Mouse (Mus musculus) layer of hippocampus, adult 18-20 months (tissue): Measurements from ENCODE around the gene Spats2. TPM values are rescaled to one million over a fixed set of nuclear protein-coding genes. Genes with fewer than 3 reads are reported as not detected.

Experiments used
- DNase-seq, 2 experiments: peaks; one replicate each; pipeline ENCODE4 v3.0.0; 2022; ENCODE audit warnings: low spot score in 2 of 2
- microRNA-seq, 2 experiments: library from miRNA; unstranded; fragments of <30 nt; microRNA quantifications; one replicate each; pipeline ENCODE4 v1.2.0; 2021
- total RNA-seq, 2 experiments: library from RNA; stranded (reverse); gene quantifications; 2 replicates each; pipeline ENCODE4 v1.2.3; 2021

Spats2 gene
- total RNA-seq, 2 experiments from 2014 or later: 30.1 to 31.4 TPM

GRCm38 (mm10) chr15:99255241-99255749 is 129.6 kb downstream of the Spats2 start:
- DNase-seq: no peak

- no peak for DNase-seq
Measured at GRCm38 (mm10) chr15:99259167-99259729, 133.5 kb downstream of the Spats2 start.

DNA sequence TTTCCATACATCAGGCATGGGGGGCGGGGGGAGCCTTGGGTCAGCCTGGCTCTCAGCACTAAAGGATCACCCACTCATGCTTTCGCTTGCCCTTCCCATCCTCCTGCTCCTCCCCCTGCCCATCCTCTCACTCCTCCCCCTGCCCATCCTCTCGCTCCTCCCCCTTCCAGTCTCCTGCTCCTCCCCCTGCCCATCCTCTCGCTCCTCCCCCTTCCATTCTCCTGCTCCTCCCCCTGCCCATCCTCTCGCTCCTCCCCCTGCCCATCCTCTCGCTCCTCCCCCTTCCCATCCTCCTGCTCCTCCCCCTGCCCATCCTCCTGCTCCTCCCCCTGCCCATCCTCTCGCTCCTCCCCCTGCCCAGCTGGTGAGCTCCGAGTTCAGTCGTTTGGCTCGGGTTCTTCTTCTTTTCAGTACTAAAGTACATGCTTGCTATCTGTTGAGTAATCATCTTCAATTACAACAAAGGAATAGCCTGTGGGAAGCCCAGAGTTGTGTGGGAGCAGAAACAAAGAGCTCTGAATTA is 134.1 kb downstream of the Spats2 start:
- peak; percentile 43 to 64 for DNase-seq

DNA sequence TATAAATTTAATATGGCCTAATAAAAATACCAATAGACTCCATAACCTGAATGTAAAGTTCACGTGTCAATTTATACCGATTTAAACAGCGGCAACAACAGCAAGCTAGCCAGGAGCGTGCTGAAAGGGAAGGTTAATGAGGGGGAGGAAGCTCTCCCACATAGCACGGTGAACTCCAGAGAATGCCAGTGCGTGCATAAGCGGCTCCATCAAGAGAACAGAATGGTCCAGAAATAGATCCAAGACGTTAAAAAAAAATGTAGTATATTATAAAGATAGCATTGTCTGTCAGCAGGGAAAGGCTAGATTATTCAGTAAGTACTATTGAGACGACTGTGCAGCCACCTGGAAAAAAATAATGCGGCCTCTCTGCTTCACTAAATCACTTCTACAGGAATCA is 137.0 kb downstream of the Spats2 start:
- DNase-seq: no peak

Small RNA genes within 50 kb of the gene (microRNA-seq; reads per million reads assigned to microRNA genes)
- gene Mir6960: 0 to 0.20 reads per million in 2 experiments

Other genes starting within 250 kb of the Spats2 start
- 1 to 10 TPM; 5.7 to 6.3 TPM for gene Rhebl1, start 231.4 kb upstream of the Spats2 start, total RNA-seq
- gene Dhh, start 227.4 kb upstream of the Spats2 start, total RNA-seq: under 1 TPM; 0.08 to 0.15 TPM
- gene Lmbr1l, start 207.7 kb upstream of the Spats2 start, total RNA-seq: 10 to 100 TPM; 13.7 to 14.0 TPM
- gene Tuba1b, start 191.4 kb upstream of the Spats2 start, total RNA-seq: 100 to 1,000 TPM; 448 to 490 TPM
- gene Gm49450, start 172.4 kb upstream of the Spats2 start, total RNA-seq: not detected
- gene Tuba1a, start 172.2 kb upstream of the Spats2 start, total RNA-seq: 100 to 1,000 TPM; 699 to 750 TPM
- 10 to 100 TPM; 48.9 to 55.6 TPM for gene Tuba1c, start 96.0 kb upstream of the Spats2 start, total RNA-seq
- gene Prph, start 70.7 kb upstream of the Spats2 start, total RNA-seq: 1 to 10 TPM in 1 of 2 experiments, under 1 TPM in 1; 0.61 to 1.1 TPM
- gene Troap, start 51.3 kb upstream of the Spats2 start, total RNA-seq: under 1 TPM in 1 of 2 experiments, not detected in 1; 0.72 TPM
- not detected for gene C1ql4, start 38.1 kb upstream of the Spats2 start, total RNA-seq
- gene Dnajc22, start 32.7 kb upstream of the Spats2 start, total RNA-seq: under 1 TPM; 0.20 to 0.27 TPM
- gene Kcnh3, start 98.9 kb downstream of the Spats2 start, total RNA-seq: 10 to 100 TPM; 91.0 to 91.6 TPM
- gene Mcrs1, start 126.0 kb downstream of the Spats2 start, total RNA-seq: 10 to 100 TPM; 77.2 to 78.3 TPM
- gene Prpf40b, start 169.2 kb downstream of the Spats2 start, total RNA-seq: 10 to 100 TPM; 93.2 to 93.7 TPM
- gene Fam186b, start 170.0 kb downstream of the Spats2 start, total RNA-seq: 1 to 10 TPM; 1.6 to 2.2 TPM
- 1 to 10 TPM; 7.1 to 8.8 TPM for gene Fmnl3, start 244.6 kb downstream of the Spats2 start, total RNA-seq